Mouse (Mus musculus): ENCODE results near the gene Eipr1. TPM values are rescaled to one million over a fixed set of nuclear protein-coding genes. Genes with fewer than 3 reads are reported as not detected.

Gene Eipr1
- polyA plus RNA-seq, 1 experiment from 2014 or later: 71.3 TPM

GRCm38 (mm10) chr12:28801731-28802130, 50.1 kb downstream of the Eipr1 start:
- no peak overlapping the region for H3K4me3 ChIP-seq (replicated peaks)
- WGBS: 79% methylated on average over 6 of the region's 6 CpGs

GRCm38 (mm10) chr12:28803043-28803442, 51.4 kb downstream of the Eipr1 start:
- H3K36me3 ChIP-seq: no peaks in the 10 kb centered on the region
- no peak overlapping the region for H3K9ac ChIP-seq (replicated peaks)
- no peak overlapping the region for H3K4me2 ChIP-seq (replicated peaks)
- no peaks in the 10 kb centered on the region for H3K27me3 ChIP-seq
- no peak overlapping the region for H3K27ac ChIP-seq
- H3K9me3 ChIP-seq: no peaks in the 10 kb centered on the region; the same call in 1 of the 2 replicates
- no peak for ATAC-seq
- peaks cover 42% of the 10 kb centered on the region for H3K4me1 ChIP-seq (replicated peaks)
- no peak overlapping the region for H3K4me3 ChIP-seq (replicated peaks)

More at GRCm38 (mm10) chr12:28801731-28802130, 50.1 kb downstream of the Eipr1 start:
- Histone ChIP-seq H3K27me3 (no peaks in the 10 kb centered on the region), H3K4me2 (replicated peaks) (no peak overlapping the region), H3K36me3 (no peaks in the 10 kb centered on the region), H3K9me3 (no peaks in the 10 kb centered on the region; the same call in 1 of the 2 replicates), H3K4me1 (replicated peaks) (peaks cover 47% of the 10 kb centered on the region), H3K27ac (0 out of 2 replicates have a peak overlapping the region, but pooled peaks have one; percentile 15), H3K9ac (replicated peaks) (no peak overlapping the region)
- ATAC-seq: no peak

GRCm38 (mm10) chr12:28804558-28805481, 53.2 kb downstream of the Eipr1 start:
- Histone ChIP-seq H3K4me2 (replicated peaks) (no peak overlapping the region), H3K9me3 (no peaks in the 10 kb centered on the region), H3K4me1 (replicated peaks) (peaks cover 46% of the 10 kb centered on the region), H3K36me3 (no peaks in the 10 kb centered on the region), H3K27me3 (no peaks in the 10 kb centered on the region), H3K9ac (replicated peaks) (no peak overlapping the region), H3K27ac (peak overlapping the region; percentile 54), H3K4me3 (replicated peaks) (no peak overlapping the region)
- 87% methylated on average over 3 of the region's 3 CpGs for WGBS
- peak; percentile 57 for ATAC-seq

GRCm38 (mm10) chr12:28808786-28809375, 57.3 kb downstream of the Eipr1 start:
- Histone ChIP-seq H3K27ac (no peak overlapping the region), H3K9ac (replicated peaks) (no peak overlapping the region)

GRCm38 (mm10) chr12:28809756-28810337, 58.2 kb downstream of the Eipr1 start:
- WGBS: 53% methylated on average over 4 of the region's 4 CpGs
- Histone ChIP-seq H3K27ac (peak overlapping the region; percentile 73), H3K9ac (replicated peaks) (no peak overlapping the region), H3K4me2 (replicated peaks) (no peak overlapping the region), H3K9me3 (no peaks in the 10 kb centered on the region), H3K4me1 (replicated peaks) (peaks cover 33% of the 10 kb centered on the region), H3K4me3 (replicated peaks) (no peak overlapping the region), H3K36me3 (no peaks in the 10 kb centered on the region), H3K27me3 (peaks cover 9% of the 10 kb centered on the region; the same call in 1 of the 2 replicates)
- peak; percentile 48; the same call in 1 of the 2 replicates for ATAC-seq

More at GRCm38 (mm10) chr12:28808786-28809375, 57.3 kb downstream of the Eipr1 start:
- Histone ChIP-seq H3K36me3 (no peaks in the 10 kb centered on the region), H3K4me3 (replicated peaks) (no peak overlapping the region), H3K4me2 (replicated peaks) (no peak overlapping the region), H3K4me1 (replicated peaks) (peaks cover 40% of the 10 kb centered on the region), H3K9me3 (no peaks in the 10 kb centered on the region), H3K27me3 (0 out of 2 replicates have a peak, but pooled peaks cover 9% of the 10 kb centered on the region)
- WGBS: 85% methylated on average over 4 of the region's 4 CpGs
- ATAC-seq: no peak

- WGBS: 7% methylated on average over 9 of the region's 9 CpGs
- Histone ChIP-seq H3K9me3 (no peaks in the 10 kb centered on the region), H3K36me3 (no peaks in the 10 kb centered on the region), H3K4me1 (replicated peaks) (peaks cover 48% of the 10 kb centered on the region), H3K9ac (replicated peaks) (peak overlapping the region; percentile 0), H3K4me2 (replicated peaks) (peak overlapping the region; percentile 38), H3K27me3 (peaks cover 21% of the 10 kb centered on the region; the same call in 1 of the 2 replicates), H3K27ac (peak overlapping the region; percentile 97), H3K4me3 (replicated peaks) (no peak overlapping the region)
- ATAC-seq: peak; percentile 76
These were observed 65.3 kb downstream of the Eipr1 start for GRCm38 (mm10) chr12:28816681-28817426.

GRCm38 (mm10) chr12:28817427-28817752, 65.8 kb downstream of the Eipr1 start:
- peak; percentile 96 for ATAC-seq
- H3K4me1 ChIP-seq (replicated peaks): peaks cover 44% of the 10 kb centered on the region
- peak overlapping the region; percentile 97 for H3K27ac ChIP-seq
- no peak overlapping the region for H3K4me3 ChIP-seq (replicated peaks)
- peak overlapping the region; percentile 38 for H3K4me2 ChIP-seq (replicated peaks)
- H3K9me3 ChIP-seq: no peaks in the 10 kb centered on the region
- no peaks in the 10 kb centered on the region for H3K36me3 ChIP-seq
- WGBS: 0% methylated on average over 5 of the region's 5 CpGs
- peaks cover 19% of the 10 kb centered on the region; the same call in 1 of the 2 replicates for H3K27me3 ChIP-seq
- peak overlapping the region; percentile 0; the same call in 1 of the 2 replicates for H3K9ac ChIP-seq (replicated peaks)

- Histone ChIP-seq H3K4me3 (replicated peaks) (no peak overlapping the region), H3K27me3 (peaks cover 16% of the 10 kb centered on the region; the same call in 1 of the 2 replicates), H3K4me1 (replicated peaks) (peaks cover 42% of the 10 kb centered on the region), H3K36me3 (no peaks in the 10 kb centered on the region), H3K4me2 (replicated peaks) (0 out of 2 replicates have a peak overlapping the region, but pooled peaks have one; percentile 1), H3K27ac (peak overlapping the region; percentile 97), H3K9ac (replicated peaks) (peak overlapping the region; percentile 42), H3K9me3 (no peaks in the 10 kb centered on the region)
- peak; percentile 79 for ATAC-seq
- WGBS: 4% methylated on average over 3 of the region's 3 CpGs
These were observed 66.3 kb downstream of the Eipr1 start for GRCm38 (mm10) chr12:28817891-28818290.

- ATAC-seq: no peak
- Histone ChIP-seq H3K4me2 (replicated peaks) (no peak overlapping the region), H3K4me3 (replicated peaks) (no peak overlapping the region), H3K9me3 (no peaks in the 10 kb centered on the region), H3K36me3 (no peaks in the 10 kb centered on the region), H3K4me1 (replicated peaks) (peaks cover 10% of the 10 kb centered on the region), H3K27me3 (0 out of 2 replicates have a peak, but pooled peaks cover 4% of the 10 kb centered on the region), H3K9ac (replicated peaks) (no peak overlapping the region), H3K27ac (no peak overlapping the region)
- 94% methylated on average over 7 of the region's 7 CpGs for WGBS
These were observed 71.9 kb downstream of the Eipr1 start for GRCm38 (mm10) chr12:28823518-28823917.

GRCm38 (mm10) chr12:28829502-28829901, 77.9 kb downstream of the Eipr1 start:
- H3K9me3 ChIP-seq: no peaks in the 10 kb centered on the region
- 0 out of 2 replicates have a peak, but pooled peaks cover 7% of the 10 kb centered on the region for H3K4me1 ChIP-seq (replicated peaks)
- H3K4me3 ChIP-seq (replicated peaks): no peak overlapping the region
- no peak overlapping the region for H3K4me2 ChIP-seq (replicated peaks)
- ATAC-seq: no peak
- H3K27me3 ChIP-seq: no peaks in the 10 kb centered on the region
- no peak overlapping the region for H3K27ac ChIP-seq
- 95% methylated on average over 3 of the region's 3 CpGs for WGBS
- H3K9ac ChIP-seq (replicated peaks): no peak overlapping the region
- H3K36me3 ChIP-seq: peaks cover 10% of the 10 kb centered on the region; the same call in 1 of the 2 replicates

- peaks cover 10% of the 10 kb centered on the region; the same call in 1 of the 2 replicates for H3K36me3 ChIP-seq
- no peak overlapping the region for H3K9ac ChIP-seq (replicated peaks)
- no peaks in the 10 kb centered on the region for H3K27me3 ChIP-seq
- no peak for ATAC-seq
- no peak overlapping the region for H3K4me3 ChIP-seq (replicated peaks)
- H3K27ac ChIP-seq: no peak overlapping the region
- 82% methylated on average over 3 of the region's 3 CpGs for WGBS
- no peak overlapping the region for H3K4me2 ChIP-seq (replicated peaks)
- H3K9me3 ChIP-seq: no peaks in the 10 kb centered on the region
- 0 out of 2 replicates have a peak, but pooled peaks cover 7% of the 10 kb centered on the region for H3K4me1 ChIP-seq (replicated peaks)
These were observed 78.9 kb downstream of the Eipr1 start for GRCm38 (mm10) chr12:28830471-28830870.

All from midbrain, embryonic 13.5 days (tissue).